Mouse (Mus musculus) neural tube, embryonic 14.5 days (tissue): Measurements from ENCODE around the gene Pik3r1. TPM values are rescaled to one million over a fixed set of nuclear protein-coding genes. Genes with fewer than 3 reads are reported as not detected.

ENCODE experiments used
- ATAC-seq: fragments of 200-750 bp; cut with Nextera tagmentation; 2 replicates; pipeline ENCODE4 v1.8.0; 2017; ENCODE audit warnings: low read depth, mild to moderate bottlenecking, moderate TSS enrichment, moderate library complexity
- H3K27ac ChIP-seq: fragments of 300-500 bp; sonication (generic); 2 replicates; pipeline ENCODE4 v1.5.1; 2014; ENCODE audit warnings: low read depth, mild to moderate bottlenecking, control low read depth, low read length, moderate library complexity, mixed read lengths
- H3K27me3 ChIP-seq: fragments of 300-500 bp; sonication (generic); 2 replicates; pipeline ENCODE4 v1.6.1; 2014; ENCODE audit warnings: low read length; ENCODE audit not compliant: control insufficient read depth, insufficient read depth
- H3K36me3 ChIP-seq: fragments of 300-500 bp; sonication (generic); 2 replicates; pipeline ENCODE4 v1.6.1; 2014; ENCODE audit warnings: low read length, mixed read lengths; ENCODE audit not compliant: control insufficient read depth, insufficient read depth
- H3K4me1 ChIP-seq: fragments of 300-500 bp; sonication (generic); 2 replicates; pipeline ENCODE4 v1.6.1; 2014; ENCODE audit warnings: low read length; ENCODE audit not compliant: control insufficient read depth, insufficient read depth
- H3K4me2 ChIP-seq: fragments of 300-500 bp; sonication (generic); 2 replicates; pipeline ENCODE4 v1.6.1; 2014; ENCODE audit warnings: mild to moderate bottlenecking, low read depth, low read length, control low read depth
- H3K4me3 ChIP-seq: fragments of 300-500 bp; sonication (generic); 2 replicates; pipeline ENCODE4 v1.5.1; 2014; ENCODE audit warnings: low read depth, low read length, control low read depth, mixed read lengths
- H3K9ac ChIP-seq: fragments of 300-500 bp; sonication (generic); replicated peaks from 2 replicates; pipeline ENCODE4 v1.6.1; 2014; ENCODE audit warnings: low read depth, mild to moderate bottlenecking, control low read depth, low read length, mixed read lengths
- H3K9me3 ChIP-seq: fragments of 300-500 bp; sonication (generic); 2 replicates; pipeline ENCODE4 v1.6.1; 2016; ENCODE audit warnings: low read length; ENCODE audit not compliant: control insufficient read depth
- WGBS: fragments of 180-500 bp; shearing (Covaris S2); extraction: QIAGEN DNeasy Blood & Tissue Kit; methylation state at CpG from one replicate; pipeline ENCODE4 v1.1.7; 2014; 5-methylcytosine and 5-hydroxymethylcytosine counted together
- polyA plus RNA-seq: library from polyadenylated mRNA; unstranded; fragments of >200 nt; fragmentation: Nextera tagmentation; extraction: Ambion mirVana; gene quantifications from 2 replicates; pipeline ENCODE4 v1.2.1, GENCODE M21; 2014

The Pik3r1 gene
- polyA plus RNA-seq, 1 experiment from 2014 or later, result 136 TPM

DNA sequence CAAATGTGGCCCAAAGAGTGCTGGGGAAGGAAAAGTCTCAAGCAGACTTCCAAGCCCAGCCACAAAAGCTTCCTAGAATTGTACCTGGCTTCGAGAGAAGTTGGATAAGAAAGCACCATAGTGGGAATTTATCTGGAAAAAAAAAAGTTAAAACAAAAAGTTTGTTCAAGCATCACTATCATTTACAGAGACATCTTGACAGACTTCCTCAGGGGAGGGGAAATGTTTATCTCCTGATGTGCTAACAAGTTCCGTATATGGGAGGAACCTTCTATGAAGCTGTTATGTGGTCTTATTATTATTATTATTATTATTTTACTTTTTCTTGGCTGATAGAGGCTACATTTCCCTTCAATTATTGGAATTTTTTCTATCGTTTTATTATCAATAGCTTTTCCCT is 94.1 kb downstream of the Pik3r1 start:
- H3K4me2 ChIP-seq, result no peak overlapping the region
- no peaks in the 10 kb centered on the region for H3K27me3 ChIP-seq
- ATAC-seq, result no peak
- no peaks in the 10 kb centered on the region for H3K36me3 ChIP-seq
- WGBS, result 86% methylated on average over 3 of the region's 3 CpGs
- no peaks in the 10 kb centered on the region for H3K4me1 ChIP-seq
- H3K9ac ChIP-seq, result no peak overlapping the region
- no peak overlapping the region for H3K4me3 ChIP-seq
- H3K9me3 ChIP-seq, result no peaks in the 10 kb centered on the region
- no peak overlapping the region for H3K27ac ChIP-seq

GRCm38 (mm10) chr13:101668859-101669258 is 99.2 kb downstream of the Pik3r1 start:
- H3K27me3 ChIP-seq, result no peaks in the 10 kb centered on the region
- H3K9me3 ChIP-seq, result no peaks in the 10 kb centered on the region
- H3K27ac ChIP-seq, result no peak overlapping the region
- H3K36me3 ChIP-seq, result no peaks in the 10 kb centered on the region
- H3K4me2 ChIP-seq, result no peak overlapping the region
- WGBS, result 67% methylated on average over 3 of the region's 3 CpGs
- ATAC-seq, result no peak
- H3K9ac ChIP-seq, result no peak overlapping the region
- H3K4me1 ChIP-seq, result no peaks in the 10 kb centered on the region
- H3K4me3 ChIP-seq, result no peak overlapping the region

- 86% methylated on average over 5 of the region's 5 CpGs for WGBS
- H3K4me3 ChIP-seq, result no peak overlapping the region
- H3K4me1 ChIP-seq, result no peaks in the 10 kb centered on the region
- H3K9ac ChIP-seq, result no peak overlapping the region
- no peaks in the 10 kb centered on the region for H3K27me3 ChIP-seq
- H3K4me2 ChIP-seq, result no peak overlapping the region
- H3K9me3 ChIP-seq, result no peaks in the 10 kb centered on the region
- no peak overlapping the region for H3K27ac ChIP-seq
- H3K36me3 ChIP-seq, result no peaks in the 10 kb centered on the region
- no peak for ATAC-seq
Measured at GRCm38 (mm10) chr13:101664010-101664409, 104.0 kb downstream of the Pik3r1 start.

DNA sequence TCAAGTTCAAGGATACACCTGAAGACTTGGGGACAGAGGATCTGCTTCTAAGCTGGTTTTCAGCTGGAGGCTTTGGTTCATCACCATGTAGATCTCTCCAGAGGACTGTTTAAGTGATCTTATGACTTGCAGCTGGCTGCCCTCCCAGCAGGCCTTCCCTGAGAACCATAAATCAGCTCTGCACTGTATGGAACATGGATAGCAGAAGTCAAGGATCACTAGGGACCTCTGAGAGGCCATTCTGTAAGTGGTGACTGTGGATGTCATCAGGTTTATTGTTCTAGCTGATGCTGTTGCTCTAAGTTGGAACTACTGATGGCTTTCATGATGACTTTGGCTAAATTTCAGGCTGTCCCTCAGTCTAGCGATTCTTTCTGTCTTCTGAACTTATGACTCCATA is 105.1 kb downstream of the Pik3r1 start:
- no peak overlapping the region for H3K27ac ChIP-seq
- WGBS, result 90% methylated on average over 1 of the region's 1 CpGs
- H3K9ac ChIP-seq, result no peak overlapping the region
- no peak for ATAC-seq
- no peak overlapping the region for H3K4me3 ChIP-seq
- no peaks in the 10 kb centered on the region for H3K36me3 ChIP-seq
- H3K27me3 ChIP-seq, result no peaks in the 10 kb centered on the region
- H3K4me2 ChIP-seq, result no peak overlapping the region
- no peaks in the 10 kb centered on the region for H3K4me1 ChIP-seq
- no peaks in the 10 kb centered on the region for H3K9me3 ChIP-seq

DNA sequence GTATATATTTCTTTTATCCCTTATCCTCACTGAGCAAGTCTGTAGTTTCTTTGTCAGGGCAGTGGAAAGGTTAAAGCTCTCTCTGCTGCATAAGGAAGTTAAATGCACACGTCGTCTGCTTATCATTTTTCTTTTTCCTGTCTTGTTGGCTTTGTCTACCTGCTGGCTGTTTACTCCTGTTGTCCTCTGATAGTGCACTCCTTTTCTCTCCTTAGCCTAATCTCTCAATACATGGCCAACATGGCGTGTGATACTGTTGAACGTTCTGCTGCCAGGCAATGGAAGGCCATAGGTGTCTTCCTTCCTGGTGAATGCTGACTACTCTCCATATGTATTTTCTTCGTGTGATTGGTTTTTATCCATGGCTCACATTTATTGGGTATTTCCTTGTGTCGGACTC is 106.5 kb downstream of the Pik3r1 start:
- 96% methylated on average over 6 of the region's 6 CpGs for WGBS
- Histone ChIP-seq H3K9me3 (no peaks in the 10 kb centered on the region), H3K4me2 (no peak overlapping the region), H3K4me1 (no peaks in the 10 kb centered on the region), H3K4me3 (no peak overlapping the region), H3K9ac (no peak overlapping the region), H3K27ac (no peak overlapping the region), H3K27me3 (no peaks in the 10 kb centered on the region), H3K36me3 (no peaks in the 10 kb centered on the region)
- no peak for ATAC-seq

- H3K27me3 ChIP-seq, result no peaks in the 10 kb centered on the region
- WGBS, result 93% methylated on average over 2 of the region's 2 CpGs
- no peaks in the 10 kb centered on the region for H3K36me3 ChIP-seq
- no peak overlapping the region for H3K27ac ChIP-seq
- H3K9ac ChIP-seq, result no peak overlapping the region
- no peak overlapping the region for H3K4me2 ChIP-seq
- ATAC-seq, result no peak
- no peaks in the 10 kb centered on the region for H3K4me1 ChIP-seq
- H3K9me3 ChIP-seq, result no peaks in the 10 kb centered on the region
- H3K4me3 ChIP-seq, result no peak overlapping the region
Measured at GRCm38 (mm10) chr13:101660187-101660586, 107.8 kb downstream of the Pik3r1 start.

GRCm38 (mm10) chr13:101652131-101652530 is 115.9 kb downstream of the Pik3r1 start:
- H3K36me3 ChIP-seq, result no peaks in the 10 kb centered on the region
- H3K27me3 ChIP-seq, result no peaks in the 10 kb centered on the region
- 80% methylated on average over 2 of the region's 2 CpGs for WGBS
- H3K9me3 ChIP-seq, result no peaks in the 10 kb centered on the region
- no peak overlapping the region for H3K4me3 ChIP-seq
- no peak overlapping the region for H3K4me2 ChIP-seq
- no peak for ATAC-seq
- H3K4me1 ChIP-seq, result no peaks in the 10 kb centered on the region
- H3K9ac ChIP-seq, result no peak overlapping the region
- H3K27ac ChIP-seq, result no peak overlapping the region

- Histone ChIP-seq H3K4me3 (no peak overlapping the region), H3K27ac (no peak overlapping the region), H3K36me3 (no peaks in the 10 kb centered on the region), H3K9me3 (no peaks in the 10 kb centered on the region), H3K4me1 (no peaks in the 10 kb centered on the region), H3K9ac (no peak overlapping the region), H3K27me3 (no peaks in the 10 kb centered on the region), H3K4me2 (no peak overlapping the region)
- no peak for ATAC-seq
- 85% methylated on average over 2 of the region's 2 CpGs for WGBS
Measured at GRCm38 (mm10) chr13:101641632-101642031, 126.4 kb downstream of the Pik3r1 start.

DNA sequence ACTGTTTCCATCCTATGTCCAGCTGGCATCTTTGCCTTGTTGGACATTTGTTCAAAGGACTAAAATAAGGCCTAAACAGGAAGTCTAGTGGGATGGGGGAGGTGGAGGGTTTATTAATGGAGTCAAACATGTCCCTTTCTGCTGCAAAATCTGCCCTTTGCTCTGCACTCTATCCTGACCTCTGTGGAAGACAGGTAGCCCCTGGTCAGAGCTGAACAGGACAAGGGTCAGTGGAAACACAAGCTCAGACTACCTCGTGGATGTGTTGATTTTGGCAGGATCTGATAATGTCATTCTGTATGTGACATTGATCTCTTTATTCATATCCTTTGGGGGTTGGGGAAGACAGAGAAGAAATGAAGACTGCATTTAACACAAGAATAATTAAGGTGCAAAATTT is 132.2 kb downstream of the Pik3r1 start:
- Histone ChIP-seq H3K27ac (no peak overlapping the region), H3K9me3 (no peaks in the 10 kb centered on the region), H3K4me2 (no peak overlapping the region), H3K4me3 (no peak overlapping the region), H3K27me3 (no peaks in the 10 kb centered on the region), H3K36me3 (no peaks in the 10 kb centered on the region), H3K4me1 (no peaks in the 10 kb centered on the region), H3K9ac (no peak overlapping the region)
- 64% methylated on average over 1 of the region's 1 CpGs for WGBS
- ATAC-seq, result no peak

- no peak overlapping the region for H3K27ac ChIP-seq
- H3K9ac ChIP-seq, result no peak overlapping the region
- H3K4me1 ChIP-seq, result no peaks in the 10 kb centered on the region
- no peaks in the 10 kb centered on the region for H3K9me3 ChIP-seq
- no peak overlapping the region for H3K4me3 ChIP-seq
- no peaks in the 10 kb centered on the region for H3K27me3 ChIP-seq
- ATAC-seq, result no peak
- no peak overlapping the region for H3K4me2 ChIP-seq
- H3K36me3 ChIP-seq, result no peaks in the 10 kb centered on the region
Measured at GRCm38 (mm10) chr13:101634420-101634819, 133.6 kb downstream of the Pik3r1 start.
